Mouse (Mus musculus) liver, adult 2 months (tissue): ENCODE data around the gene Arhgef28.

Experiments used
- CTCF ChIP-seq: fragments of 200-500 bp; IDR thresholded peaks from 2 replicates; pipeline ENCODE4 v1.5.1; 2011; ENCODE audit warnings: low read depth, low read length, control low read depth
- POLR2A ChIP-seq: fragments of 200-500 bp; IDR thresholded peaks from 2 replicates; pipeline ENCODE4 v1.6.1; 2011; ENCODE audit warnings: low read length, control low read depth; ENCODE audit not compliant: insufficient read depth; ENCODE audit errors: extremely low read depth

DNA sequence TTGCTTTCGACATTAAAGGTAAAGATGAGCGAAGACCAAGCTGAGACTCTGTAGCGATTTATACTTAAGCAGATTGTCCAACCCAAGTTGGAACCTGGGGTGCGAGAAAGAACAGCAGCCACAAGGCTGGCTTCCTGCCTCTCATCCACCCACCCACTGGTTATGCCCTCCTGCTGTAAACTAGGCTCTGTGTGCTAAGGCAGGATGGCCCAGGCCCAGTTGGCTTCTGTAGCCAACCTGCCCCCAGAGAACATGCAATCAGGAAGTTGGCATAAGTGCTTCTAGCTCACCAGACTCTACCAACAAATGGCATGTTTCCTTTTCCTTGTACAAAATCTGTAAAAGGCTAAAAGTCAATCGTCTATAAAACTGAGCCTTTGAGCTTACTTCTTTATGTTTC lies 283.2 kb downstream of the Arhgef28 start:
- TF ChIP-seq CTCF (no peak), POLR2A (no peak)
